Mouse (Mus musculus) C2C12 (cell line): ENCODE results near the gene Sowahd. TPM values are rescaled to one million over a fixed set of nuclear protein-coding genes. Genes with fewer than 3 reads are reported as not detected.

Experiments
- H3K27me3 ChIP-seq: one replicate; pipeline ENCODE4 v1.6.1; 2011; ENCODE audit not compliant: control insufficient read depth, insufficient read depth, insufficient read length
- H3K36me3 ChIP-seq: one replicate; pipeline ENCODE4 v1.6.1; 2011; ENCODE audit not compliant: control insufficient read depth, insufficient read depth
- H3K4me3 ChIP-seq: one replicate; pipeline ENCODE4 v1.5.1; 2011; ENCODE audit warnings: mild to moderate bottlenecking, control low read depth; ENCODE audit not compliant: poor library complexity, insufficient read depth, severe bottlenecking
- H3K79me2 ChIP-seq: one replicate; pipeline ENCODE4 v1.6.1; 2011; ENCODE audit not compliant: control insufficient read depth, insufficient read depth
- H3K79me3 ChIP-seq: one replicate; pipeline ENCODE4 v1.6.1; 2011; ENCODE audit warnings: low read depth, control low read depth
- H3ac ChIP-seq: one replicate; pipeline ENCODE3; 2011; ENCODE audit warnings: low read depth; ENCODE audit not compliant: control insufficient read depth, insufficient read length
- CEBPB ChIP-seq: IDR thresholded peaks from one replicate; pipeline ENCODE4 v1.6.1; 2011; ENCODE audit warnings: low read depth, mild to moderate bottlenecking, control low read depth, moderate library complexity
- CTCF ChIP-seq: IDR thresholded peaks from one replicate; pipeline ENCODE4 v1.5.1; 2011; ENCODE audit not compliant: control insufficient read depth, insufficient read depth, insufficient read length
- FOSL1 ChIP-seq: IDR thresholded peaks from one replicate; pipeline ENCODE4 v1.8.0; 2011; ENCODE audit warnings: mild to moderate bottlenecking, low read length; ENCODE audit not compliant: poor library complexity, insufficient read depth, severe bottlenecking
- MAX ChIP-seq: IDR thresholded peaks from one replicate; pipeline ENCODE4 v1.6.1; 2011; ENCODE audit warnings: mild to moderate bottlenecking, control low read depth
- MYOD1 ChIP-seq: IDR thresholded peaks from one replicate; pipeline ENCODE4 v1.6.1; 2011; ENCODE audit warnings: low read depth; ENCODE audit not compliant: control insufficient read depth, insufficient read length
- MYOG ChIP-seq: IDR thresholded peaks from one replicate; pipeline ENCODE4 v1.6.1; 2011; ENCODE audit not compliant: control insufficient read depth, insufficient read length; ENCODE audit errors: extremely low read depth
- USF1 ChIP-seq: IDR thresholded peaks from one replicate; pipeline ENCODE4 v1.6.1; 2011; ENCODE audit warnings: low read depth, mild to moderate bottlenecking, control low read depth, moderate library complexity
- polyA plus RNA-seq: library from polyadenylated mRNA; unstranded; fragments of >200 nt; fragmentation: generic; extraction: Trizol; gene quantifications from one replicate; pipeline ENCODE4 v1.2.1, GENCODE M21; 2012; ENCODE audit warnings: missing spikeins

Sowahd gene
- polyA plus RNA-seq, 1 experiment: not detected

DNA sequence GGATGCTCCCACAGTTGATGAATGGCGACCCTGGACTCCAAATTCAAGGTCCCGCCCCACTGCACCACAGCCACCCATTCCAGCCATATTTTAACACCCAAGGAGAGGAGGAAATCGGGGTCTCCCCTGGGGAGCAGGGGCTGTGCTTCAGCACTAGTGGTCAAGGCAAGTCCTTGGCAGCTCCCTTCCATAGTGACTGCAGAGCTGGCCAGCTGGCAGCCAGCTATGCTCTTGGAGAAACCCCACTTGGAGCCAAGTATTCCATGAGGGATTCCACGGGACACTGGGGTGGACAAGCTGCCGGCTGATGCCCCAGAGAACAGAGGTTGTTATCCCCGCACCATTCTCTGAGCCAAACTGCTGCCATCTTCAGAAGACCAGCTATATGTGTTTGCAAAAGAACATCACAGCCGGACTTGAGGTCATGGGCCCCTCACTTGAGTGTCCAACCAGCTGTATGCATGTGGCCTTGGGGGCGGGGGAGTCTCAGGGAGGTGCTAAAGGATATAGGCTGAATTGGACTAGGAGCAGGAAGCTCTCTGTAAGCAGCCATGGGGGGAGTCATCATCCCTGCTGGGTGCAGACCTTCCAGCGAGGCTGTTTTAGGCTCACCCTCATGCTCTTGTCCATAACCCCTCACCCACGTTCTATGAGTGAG lies 24.9 kb upstream of the Sowahd start:
- Histone ChIP-seq H3K79me3 (no peaks in the 10 kb centered on the region), H3K36me3 (no peaks in the 10 kb centered on the region), H3K4me3 (no peak overlapping the region), H3ac (no peak overlapping the region), H3K79me2 (no peaks in the 10 kb centered on the region), H3K27me3 (peaks cover 6% of the 10 kb centered on the region)
- no peak for TF ChIP-seq CTCF
- TF ChIP-seq MYOG: no peak
- no peak for TF ChIP-seq USF1
- no peak for TF ChIP-seq CEBPB
- no peak for TF ChIP-seq FOSL1
- TF ChIP-seq MYOD1: no peak
- no peak for TF ChIP-seq MAX

DNA sequence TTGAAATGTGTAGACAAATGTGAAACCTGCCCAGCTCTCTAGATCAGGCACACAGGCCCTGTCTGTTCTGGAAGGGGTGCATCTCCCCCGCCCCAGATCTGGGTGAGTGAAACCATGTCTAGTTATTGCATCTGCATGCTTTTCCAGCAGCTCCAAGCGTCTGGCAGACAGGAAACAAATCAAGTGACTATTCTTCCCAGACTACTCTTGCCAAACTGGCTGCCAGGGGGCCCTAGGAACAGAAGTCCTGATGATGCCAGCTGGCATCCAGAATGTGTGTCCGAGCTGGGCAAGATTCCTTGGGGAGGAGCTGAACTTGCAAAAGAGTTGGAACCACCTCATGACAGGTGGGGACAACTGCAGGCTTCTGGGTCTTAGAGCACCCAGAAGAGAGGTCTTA lies 20.3 kb upstream of the Sowahd start:
- Histone ChIP-seq H3K27me3 (peaks cover 6% of the 10 kb centered on the region), H3K79me3 (no peaks in the 10 kb centered on the region), H3K4me3 (no peak overlapping the region), H3K79me2 (no peaks in the 10 kb centered on the region), H3K36me3 (no peaks in the 10 kb centered on the region), H3ac (no peak overlapping the region)
- TF ChIP-seq FOSL1 (no peak), CEBPB (no peak), MYOG (no peak), USF1 (no peak), CTCF (no peak), MYOD1 (no peak)

- no peaks in the 10 kb centered on the region for H3K79me2 ChIP-seq
- no peaks in the 10 kb centered on the region for H3K27me3 ChIP-seq
- H3ac ChIP-seq: no peak overlapping the region
- H3K4me3 ChIP-seq: no peak overlapping the region
- H3K79me3 ChIP-seq: no peaks in the 10 kb centered on the region
- TF ChIP-seq MYOG (no peak), CTCF (no peak), FOSL1 (no peak), CEBPB (no peak), MYOD1 (no peak)
- no peaks in the 10 kb centered on the region for H3K36me3 ChIP-seq
Observed at GRCm38 (mm10) chrX:37042726-37043125, 5.9 kb upstream of the Sowahd start.

DNA sequence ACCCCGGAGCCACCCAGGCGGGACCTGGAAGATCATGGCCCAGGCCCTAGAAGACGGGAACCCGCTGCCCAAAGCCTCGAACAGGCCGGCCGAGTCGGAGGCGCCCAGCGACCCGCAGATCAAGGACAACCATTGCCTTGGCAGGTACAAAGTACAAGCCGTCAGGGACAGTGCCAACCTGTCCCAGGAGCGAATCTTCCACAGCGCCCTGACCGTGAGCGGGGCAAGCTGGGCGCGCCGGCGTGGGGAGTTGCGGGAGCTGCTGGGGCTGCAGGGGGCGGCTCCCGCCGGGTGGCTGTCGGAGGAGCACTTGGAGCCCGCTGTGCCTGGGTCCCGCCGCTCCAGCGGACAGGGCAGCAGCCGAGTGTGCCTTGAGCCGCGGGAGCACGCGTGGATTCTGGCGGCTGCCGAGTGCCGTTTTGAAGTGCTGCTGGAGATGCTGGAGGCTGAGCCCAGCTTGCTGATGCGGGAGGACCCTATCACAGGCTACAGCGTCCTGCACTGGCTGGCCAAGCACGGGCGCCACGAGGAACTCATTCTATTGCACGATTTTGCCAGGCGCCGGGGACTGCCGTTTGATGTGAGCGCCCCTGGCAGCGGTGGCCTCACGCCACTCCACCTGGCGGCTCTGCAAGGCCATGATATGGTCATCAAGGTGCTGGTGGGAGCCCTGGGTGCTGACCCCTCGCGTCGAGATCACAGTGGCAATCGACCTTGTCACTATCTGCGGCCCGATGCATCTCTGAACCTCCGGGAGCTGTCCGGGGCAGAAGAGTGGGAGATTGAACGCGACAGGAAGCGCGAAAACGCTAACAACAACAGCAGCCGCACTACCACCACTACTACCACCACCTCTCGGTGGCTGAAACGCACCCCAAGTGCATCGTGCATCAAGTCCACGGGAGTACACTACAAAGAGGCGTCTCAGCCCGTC lies 512 bp downstream of the Sowahd start:
- no peaks in the 10 kb centered on the region for H3K79me2 ChIP-seq

GRCm38 (mm10) chrX:37063902-37064301 lies 15.3 kb downstream of the Sowahd start:
- H3K36me3 ChIP-seq: no peaks in the 10 kb centered on the region
- no peak overlapping the region for H3K4me3 ChIP-seq
- no peaks in the 10 kb centered on the region for H3K79me3 ChIP-seq
- TF ChIP-seq CEBPB (no peak), FOSL1 (no peak), MYOG (no peak), CTCF (no peak), MAX (no peak), MYOD1 (no peak), USF1 (no peak)
- no peaks in the 10 kb centered on the region for H3K27me3 ChIP-seq
- H3ac ChIP-seq: no peak overlapping the region
- no peaks in the 10 kb centered on the region for H3K79me2 ChIP-seq

More for the DNA sequence above, 512 bp downstream of the Sowahd start:
- no peaks in the 10 kb centered on the region for H3K79me3 ChIP-seq
- no peak overlapping the region for H3ac ChIP-seq
- no peak overlapping the region for H3K4me3 ChIP-seq
- H3K27me3 ChIP-seq: peaks cover 13% of the 10 kb centered on the region
- TF ChIP-seq CTCF (no peak), CEBPB (no peak), MYOD1 (no peak), MAX (no peak), FOSL1 (no peak), USF1 (no peak), MYOG (no peak)
- H3K36me3 ChIP-seq: no peaks in the 10 kb centered on the region
